Mouse (Mus musculus): ENCODE measurements around the gene Gpr39. TPM values are rescaled to one million over a fixed set of nuclear protein-coding genes. Genes with fewer than 3 reads are reported as not detected.
A peak's percentile ranks its signal among the peaks of the same experiment; 100 is the strongest.
"Not testable (repeated sequence)": the region's sequence is repeated elsewhere in the genome, so short reads cannot be mapped to it uniquely, and the experiment has no call there.

Gpr39 gene
- 10.6 and 45.4 TPM in 2 replicates for polyA plus RNA-seq (2012; rRNA removed)

DNA sequence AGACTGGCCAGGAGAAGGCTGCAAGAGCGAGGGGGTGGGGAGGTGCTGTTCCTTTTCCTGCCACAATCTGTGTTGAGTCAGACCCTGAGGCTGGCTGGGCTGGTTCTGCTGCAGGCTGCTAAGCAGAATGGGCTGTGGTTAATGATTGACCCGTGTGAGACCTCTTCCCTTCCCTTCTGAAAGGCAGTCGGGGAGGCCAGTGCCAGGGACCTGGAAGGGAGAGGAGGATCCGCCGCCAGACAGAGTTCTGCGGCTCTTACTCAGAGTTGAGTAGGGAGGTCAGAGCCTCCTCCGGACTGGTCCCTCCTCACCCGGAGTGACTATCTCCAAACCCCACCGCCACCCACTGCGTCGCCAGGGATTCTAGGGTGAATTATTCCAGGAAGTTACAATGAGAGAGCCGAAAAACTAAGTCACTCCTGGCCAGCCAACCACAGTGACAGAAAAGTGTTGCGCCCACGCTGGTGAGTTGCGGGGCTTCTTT, at the start of gene Gpr39:
TSS of gene Gpr39 (plus strand) at position 206 of the 484 bp plus-strand sequence.
- Histone ChIP-seq H3K36me3 (ENCODE audit: control insufficient read depth, insufficient read depth, low read length) (no peaks in the 10 kb centered on the region), H3K4me1 (ENCODE audit: control insufficient read depth, insufficient read depth, insufficient read length, low read length) (peaks cover 18% of the 10 kb centered on the region; the same call in 1 of the 2 replicates), H3K27ac (ENCODE audit: insufficient read depth, low read depth, low read length) (peak within 1 kb of the TSS; percentile 91), H3K27me3 (ENCODE audit: control insufficient read depth, insufficient read depth, low read length) (no peaks in the 10 kb centered on the region), H3K4me3 (ENCODE audit: low read depth, low read length) (peak within 1 kb of the TSS; percentile 72)
- 13% methylated on average over 15 of the region's 15 CpGs for WGBS
- TF ChIP-seq POLR2A (IDR thresholded peaks at IDR 0.05; ENCODE audit: low read depth, low read length) (peak; percentile 75), CTCF (IDR thresholded peaks at IDR 0.05; ENCODE audit: extremely low read depth, insufficient read length, insufficient replicate concordance, low read depth, low read length) (0 out of 2 replicates have a peak, but pooled peaks have one; percentile 3)

DNA sequence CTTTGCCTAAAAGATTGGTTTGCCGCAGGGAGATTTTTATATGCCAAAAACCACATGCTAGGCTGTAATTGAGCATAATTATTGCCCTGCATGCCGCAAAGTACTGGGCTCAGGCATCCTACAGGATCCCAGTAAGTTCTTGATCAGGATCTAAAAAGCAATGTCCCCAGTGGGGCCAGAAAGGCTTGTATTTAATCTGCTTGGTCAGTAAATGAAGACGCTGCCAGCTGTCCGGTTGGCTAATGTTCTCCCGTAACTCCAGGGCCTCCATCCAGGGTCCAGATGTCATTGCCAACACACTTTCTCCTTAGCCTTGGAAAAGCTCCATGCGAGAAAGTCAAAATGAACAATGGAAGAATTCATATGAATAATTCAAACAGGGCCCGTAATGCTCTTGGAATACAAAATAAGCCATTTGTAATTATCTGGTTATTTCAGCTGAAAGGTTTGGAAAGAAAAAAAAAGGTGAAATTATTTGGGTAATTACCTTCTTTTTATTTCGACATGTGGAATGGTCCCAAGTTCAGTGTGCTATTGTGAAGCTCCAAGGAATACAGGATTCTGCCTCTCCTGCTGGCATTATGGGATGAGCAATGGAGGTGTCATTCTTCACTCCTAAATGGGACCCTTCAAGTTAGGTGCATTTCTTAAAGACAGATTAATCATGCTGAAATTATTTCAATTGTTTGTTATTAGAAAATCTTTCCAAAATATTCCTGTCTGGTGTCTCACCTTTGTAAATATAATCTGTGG, 37.1 kb upstream of the Gpr39 start:
- WGBS = 92% methylated on average over 8 of the region's 8 CpGs
- TF ChIP-seq CTCF (IDR thresholded peaks at IDR 0.05; ENCODE audit: extremely low read depth, insufficient read length, insufficient replicate concordance, low read depth, low read length) = no peak
- no peak for TF ChIP-seq POLR2A (IDR thresholded peaks at IDR 0.05; ENCODE audit: low read depth, low read length)
- H3K27me3 ChIP-seq (ENCODE audit: control insufficient read depth, insufficient read depth, low read length) = no peaks in the 10 kb centered on the region
- no peak overlapping the region for H3K27ac ChIP-seq (ENCODE audit: insufficient read depth, low read depth, low read length)
- no peaks in the 10 kb centered on the region for H3K4me1 ChIP-seq (ENCODE audit: control insufficient read depth, insufficient read depth, insufficient read length, low read length)
- no peaks in the 10 kb centered on the region for H3K36me3 ChIP-seq (ENCODE audit: control insufficient read depth, insufficient read depth, low read length)
- no peak overlapping the region for H3K4me3 ChIP-seq (ENCODE audit: low read depth, low read length)

DNA sequence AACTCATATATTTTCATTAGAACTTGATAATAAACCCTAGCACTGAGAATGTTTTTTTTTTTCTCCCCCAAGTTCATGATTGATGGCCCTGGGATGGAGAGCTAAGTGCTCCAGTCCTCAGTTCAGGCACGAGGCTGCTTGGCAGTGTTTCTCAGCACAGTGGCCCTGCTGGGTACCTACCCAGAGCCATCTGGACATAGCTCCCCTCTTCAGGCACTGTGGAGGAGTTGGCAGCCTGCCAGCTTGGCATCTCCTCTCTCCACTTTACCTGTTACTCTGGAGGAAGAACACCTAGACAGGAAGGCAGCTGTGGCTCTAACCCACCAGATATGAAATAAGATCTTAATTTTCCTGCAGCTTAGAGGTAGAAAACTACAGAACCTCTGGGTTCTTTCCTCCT, 33.2 kb upstream of the Gpr39 start:
- Histone ChIP-seq H3K27ac (ENCODE audit: insufficient read depth, low read depth, low read length) (no peak overlapping the region), H3K27me3 (ENCODE audit: control insufficient read depth, insufficient read depth, low read length) (no peaks in the 10 kb centered on the region), H3K4me1 (ENCODE audit: control insufficient read depth, insufficient read depth, insufficient read length, low read length) (no peaks in the 10 kb centered on the region), H3K4me3 (ENCODE audit: low read depth, low read length) (no peak overlapping the region), H3K36me3 (ENCODE audit: control insufficient read depth, insufficient read depth, low read length) (no peaks in the 10 kb centered on the region)
- WGBS = 20% methylated on average over 1 of the region's 1 CpGs
- TF ChIP-seq POLR2A (IDR thresholded peaks at IDR 0.05; ENCODE audit: low read depth, low read length) (no peak), CTCF (IDR thresholded peaks at IDR 0.05; ENCODE audit: extremely low read depth, insufficient read length, insufficient replicate concordance, low read depth, low read length) (no peak)

DNA sequence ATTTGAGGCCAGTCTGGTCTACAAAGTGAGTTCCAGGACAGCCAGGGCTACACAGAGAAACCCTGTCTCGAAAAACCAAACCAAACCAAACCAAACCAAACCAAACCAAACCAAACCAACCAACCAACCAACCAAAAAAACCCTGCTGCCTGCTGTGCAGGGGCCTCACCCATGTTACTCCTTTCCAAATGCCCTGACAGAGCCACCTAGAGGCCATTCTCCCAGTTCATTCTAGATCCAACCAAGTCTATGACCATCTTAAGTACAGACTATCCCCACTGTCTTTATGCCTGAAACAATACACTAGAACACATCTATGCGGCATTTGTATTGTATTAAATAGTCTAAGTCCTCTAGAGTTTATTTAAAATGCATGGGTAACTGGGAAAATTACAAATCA, 30.0 kb upstream of the Gpr39 start:
- H3K4me3 ChIP-seq (ENCODE audit: low read depth, low read length); H3K4me1 ChIP-seq (ENCODE audit: control insufficient read depth, insufficient read depth, insufficient read length, low read length); H3K27me3 ChIP-seq (ENCODE audit: control insufficient read depth, insufficient read depth, low read length); H3K27ac ChIP-seq (ENCODE audit: insufficient read depth, low read depth, low read length); H3K36me3 ChIP-seq (ENCODE audit: control insufficient read depth, insufficient read depth, low read length): not testable (repeated sequence)
- WGBS = 93% methylated on average over 2 of the region's 2 CpGs

DNA sequence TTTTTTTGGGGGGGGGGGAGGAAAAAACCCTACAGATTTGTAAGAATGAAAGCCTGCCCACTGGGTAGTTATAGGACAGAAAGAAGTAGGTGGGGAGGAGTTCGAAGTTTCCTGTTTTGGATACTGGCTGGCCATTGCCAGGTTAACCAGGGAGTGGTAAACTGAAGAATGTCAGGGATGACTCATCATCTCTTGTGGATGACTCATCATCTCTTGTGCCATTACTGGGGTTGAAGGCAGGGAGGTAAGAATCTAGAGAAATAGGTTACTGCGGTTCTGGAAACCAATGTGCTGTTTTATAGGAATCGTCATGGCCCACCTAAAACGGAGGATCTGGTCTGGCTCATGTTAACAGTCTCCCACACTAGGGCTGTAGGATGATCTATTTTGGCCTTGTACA, 28.8 kb upstream of the Gpr39 start:
- no peak for TF ChIP-seq POLR2A (IDR thresholded peaks at IDR 0.05; ENCODE audit: low read depth, low read length)
- no peak for TF ChIP-seq CTCF (IDR thresholded peaks at IDR 0.05; ENCODE audit: extremely low read depth, insufficient read length, insufficient replicate concordance, low read depth, low read length)
- Histone ChIP-seq H3K4me1 (ENCODE audit: control insufficient read depth, insufficient read depth, insufficient read length, low read length) (no peaks in the 10 kb centered on the region), H3K36me3 (ENCODE audit: control insufficient read depth, insufficient read depth, low read length) (no peaks in the 10 kb centered on the region), H3K27ac (ENCODE audit: insufficient read depth, low read depth, low read length) (no peak overlapping the region), H3K4me3 (ENCODE audit: low read depth, low read length) (no peak overlapping the region), H3K27me3 (ENCODE audit: control insufficient read depth, insufficient read depth, low read length) (no peaks in the 10 kb centered on the region)
- 97% methylated on average over 4 of the region's 4 CpGs for WGBS

DNA sequence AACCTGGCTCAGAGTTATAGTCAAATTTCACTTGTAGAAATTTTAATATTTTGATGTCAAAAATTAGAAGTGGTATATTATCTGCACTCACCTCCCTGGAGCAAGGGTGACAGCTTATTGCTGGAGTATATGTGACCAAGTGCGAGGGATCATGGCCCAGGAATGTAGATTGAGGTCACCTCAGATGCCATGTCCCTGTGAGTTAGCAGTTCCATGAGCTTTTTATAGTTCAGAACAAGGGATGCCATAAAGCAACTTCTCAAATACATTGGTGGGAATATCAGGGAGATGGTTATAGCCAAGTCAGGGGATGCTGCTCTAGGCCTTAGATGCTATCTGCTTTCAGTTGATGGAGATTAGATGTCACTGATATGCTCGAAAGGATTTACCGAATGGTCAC, 27.7 kb upstream of the Gpr39 start:
- Histone ChIP-seq H3K27me3 (ENCODE audit: control insufficient read depth, insufficient read depth, low read length) (no peaks in the 10 kb centered on the region), H3K4me3 (ENCODE audit: low read depth, low read length) (no peak overlapping the region), H3K27ac (ENCODE audit: insufficient read depth, low read depth, low read length) (no peak overlapping the region), H3K36me3 (ENCODE audit: control insufficient read depth, insufficient read depth, low read length) (no peaks in the 10 kb centered on the region), H3K4me1 (ENCODE audit: control insufficient read depth, insufficient read depth, insufficient read length, low read length) (no peaks in the 10 kb centered on the region)
- 93% methylated on average over 3 of the region's 3 CpGs for WGBS
- TF ChIP-seq POLR2A (IDR thresholded peaks at IDR 0.05; ENCODE audit: low read depth, low read length) = no peak
- no peak for TF ChIP-seq CTCF (IDR thresholded peaks at IDR 0.05; ENCODE audit: extremely low read depth, insufficient read length, insufficient replicate concordance, low read depth, low read length)

DNA sequence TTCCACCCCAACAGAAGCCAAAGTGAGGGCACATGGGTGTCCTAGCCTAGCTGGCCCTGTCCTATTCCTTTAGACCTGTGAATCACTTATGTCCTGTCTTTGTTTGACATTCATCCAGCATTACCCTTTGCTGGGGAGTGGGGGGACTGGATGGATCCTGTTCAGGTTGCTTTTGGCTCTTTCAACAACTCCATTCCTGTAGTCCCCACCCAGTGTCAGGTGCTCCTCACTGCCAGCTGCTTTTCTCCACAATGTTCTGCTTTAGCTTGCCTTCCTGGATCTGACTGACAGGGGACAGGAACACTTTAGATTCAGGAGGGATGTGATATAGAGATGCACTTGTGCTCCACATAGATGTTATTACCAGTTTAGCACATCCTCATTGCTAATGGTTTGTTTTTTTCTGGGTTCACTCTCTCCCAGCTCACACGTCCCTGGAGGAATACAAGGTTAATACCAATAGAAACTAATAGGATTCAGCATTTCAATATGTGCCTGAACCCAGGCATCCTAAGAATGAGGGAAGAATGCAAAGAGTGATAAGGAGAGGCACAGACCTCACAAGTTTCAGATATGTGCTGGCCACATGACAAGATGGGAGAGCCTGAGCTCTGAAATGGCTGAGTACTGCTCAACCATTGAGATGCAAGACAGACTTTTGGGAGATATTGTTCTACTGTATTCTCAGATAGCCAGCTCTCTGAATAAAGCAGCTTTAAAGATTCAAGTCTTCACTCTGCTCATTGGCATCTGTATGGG, 23.8 kb upstream of the Gpr39 start:
- 80% methylated on average over 1 of the region's 1 CpGs for WGBS
- TF ChIP-seq POLR2A (IDR thresholded peaks at IDR 0.05; ENCODE audit: low read depth, low read length) (no peak), CTCF (IDR thresholded peaks at IDR 0.05; ENCODE audit: extremely low read depth, insufficient read length, insufficient replicate concordance, low read depth, low read length) (no peak)
- no peaks in the 10 kb centered on the region for H3K27me3 ChIP-seq (ENCODE audit: control insufficient read depth, insufficient read depth, low read length)

More for the DNA sequence above, 23.8 kb upstream of the Gpr39 start:
- no peak overlapping the region for H3K27ac ChIP-seq (ENCODE audit: insufficient read depth, low read depth, low read length)
- no peaks in the 10 kb centered on the region for H3K4me1 ChIP-seq (ENCODE audit: control insufficient read depth, insufficient read depth, insufficient read length, low read length)
- H3K36me3 ChIP-seq (ENCODE audit: control insufficient read depth, insufficient read depth, low read length) = no peaks in the 10 kb centered on the region
- H3K4me3 ChIP-seq (ENCODE audit: low read depth, low read length) = no peak overlapping the region
